ENCODE assay signal across 8 mouse cellular contexts in genomic region chr2:10284636-10285270, GRCm38 (mm10).
DNase-seq lines count a peak whose midpoint lies in the region; ATAC-seq and TF ChIP-seq lines count a peak whose summit lies in the region.

No protein-coding gene starts in this region.

- no peak for ATAC-seq in hindbrain, embryonic 13.5 days (ENCODE audit: low FRiP score)
- ATAC-seq in heart, embryonic 15.5 days (replicated peaks; ENCODE audit: insufficient number of reproducible peaks, insufficient read depth, low FRiP score, low read depth) = no peak

- no peak for TF ChIP-seq POLR2A in thymus, adult 2 months (IDR thresholded peaks at IDR 0.05; ENCODE audit: control insufficient read depth, extremely low read depth, insufficient read depth, low read length, poor library complexity)

- H3K27ac ChIP-seq in hindbrain, embryonic 10.5 days = peak overlapping the region; percentile 64; the same call in 1 of the 2 replicates
- H3K27ac ChIP-seq in hindbrain, embryonic 13.5 days = no peak overlapping the region
- H3K27ac ChIP-seq in heart, embryonic 15.5 days = no peak overlapping the region
- no peak overlapping the region for H3K27ac ChIP-seq in thymus, adult 2 months (ENCODE audit: control insufficient read depth, insufficient read depth, low read length)

- H3K36me3 ChIP-seq in hindbrain, embryonic 10.5 days = no peaks in the 10 kb centered on the region
- H3K36me3 ChIP-seq in hindbrain, embryonic 13.5 days = no peaks in the 10 kb centered on the region
- no peaks in the 10 kb centered on the region for H3K36me3 ChIP-seq in heart, embryonic 15.5 days
- H3K36me3 ChIP-seq in thymus, adult 2 months (ENCODE audit: control insufficient read depth, insufficient read depth, low read length) = no peaks in the 10 kb centered on the region

- no peaks in the 10 kb centered on the region for H3K9me3 ChIP-seq in hindbrain, embryonic 10.5 days
- no peaks in the 10 kb centered on the region for H3K9me3 ChIP-seq in hindbrain, embryonic 13.5 days
- no peaks in the 10 kb centered on the region for H3K9me3 ChIP-seq in heart, embryonic 15.5 days (replicated peaks)

- 0 out of 2 replicates have a peak overlapping the region, but pooled peaks have one; percentile 3 for H3K4me3 ChIP-seq in hindbrain, embryonic 10.5 days
- no peak overlapping the region for H3K4me3 ChIP-seq in hindbrain, embryonic 13.5 days
- no peak overlapping the region for H3K4me3 ChIP-seq in heart, embryonic 15.5 days
- no peak overlapping the region for H3K4me3 ChIP-seq in thymus, adult 2 months (ENCODE audit: control insufficient read depth, insufficient read depth, low read length)

- H3K27me3 ChIP-seq in hindbrain, embryonic 10.5 days (ENCODE audit: insufficient read depth, poor library complexity, severe bottlenecking) = peaks cover 44% of the 10 kb centered on the region
- H3K27me3 ChIP-seq in hindbrain, embryonic 13.5 days = peaks cover 35% of the 10 kb centered on the region
- peaks cover 6% of the 10 kb centered on the region; the same call in 1 of the 2 replicates for H3K27me3 ChIP-seq in heart, embryonic 15.5 days
- H3K27me3 ChIP-seq in thymus, adult 2 months (ENCODE audit: control insufficient read depth, insufficient read depth, low read length) = no peaks in the 10 kb centered on the region

- 2% methylated on average over 10 of the region's 10 CpGs for WGBS in hindbrain, embryonic 10.5 days
- WGBS in hindbrain, embryonic 13.5 days = 1% methylated on average over 10 of the region's 10 CpGs
- WGBS in heart, embryonic 15.5 days = 16% methylated on average over 10 of the region's 10 CpGs
- 37% methylated on average over 10 of the region's 10 CpGs for WGBS in thymus, adult 2 months

- DNase-seq in hindbrain, embryonic 10.5 days (ENCODE audit: low spot score) = peak; percentile 78
- DNase-seq in ES-CJ7 (ENCODE audit: low read depth, low spot score) = peak; percentile 68
- peak; percentile 74 for DNase-seq in embryo, embryonic 9.5 days (ENCODE audit: extremely low spot score)
- peak; percentile 18 to 19 for DNase-seq in layer of hippocampus, postnatal 36 days
- DNase-seq in retina, postnatal 1 day = peak; percentile 75
- no peak for DNase-seq in thymus, adult 2 months

- H3K4me2 ChIP-seq in hindbrain, embryonic 13.5 days = no peak overlapping the region
- 0 out of 2 replicates have a peak overlapping the region, but pooled peaks have one; percentile 6 for H3K4me2 ChIP-seq in heart, embryonic 15.5 days

- TF ChIP-seq CTCF in thymus, adult 2 months (IDR thresholded peaks at IDR 0.05; ENCODE audit: borderline replicate concordance, control insufficient read depth, extremely low read depth, insufficient read depth, low read length, poor library complexity) = no peak

- H3K9ac ChIP-seq in hindbrain, embryonic 13.5 days = no peak overlapping the region; the same call in 1 of the 2 replicates
- H3K9ac ChIP-seq in heart, embryonic 15.5 days = no peak overlapping the region

- H3K4me1 ChIP-seq in hindbrain, embryonic 10.5 days (replicated peaks) = peaks cover 34% of the 10 kb centered on the region
- H3K4me1 ChIP-seq in hindbrain, embryonic 13.5 days (replicated peaks) = peaks cover 9% of the 10 kb centered on the region; the same call in 1 of the 2 replicates
- H3K4me1 ChIP-seq in heart, embryonic 15.5 days (replicated peaks) = peaks cover 3% of the 10 kb centered on the region; the same call in 1 of the 2 replicates
- 0 out of 2 replicates have a peak, but pooled peaks cover 2% of the 10 kb centered on the region for H3K4me1 ChIP-seq in thymus, adult 2 months (replicated peaks; ENCODE audit: control insufficient read depth, insufficient read depth, low read length)
